Mouse (Mus musculus): ENCODE measurements around the gene Aldh8a1.

DNA sequence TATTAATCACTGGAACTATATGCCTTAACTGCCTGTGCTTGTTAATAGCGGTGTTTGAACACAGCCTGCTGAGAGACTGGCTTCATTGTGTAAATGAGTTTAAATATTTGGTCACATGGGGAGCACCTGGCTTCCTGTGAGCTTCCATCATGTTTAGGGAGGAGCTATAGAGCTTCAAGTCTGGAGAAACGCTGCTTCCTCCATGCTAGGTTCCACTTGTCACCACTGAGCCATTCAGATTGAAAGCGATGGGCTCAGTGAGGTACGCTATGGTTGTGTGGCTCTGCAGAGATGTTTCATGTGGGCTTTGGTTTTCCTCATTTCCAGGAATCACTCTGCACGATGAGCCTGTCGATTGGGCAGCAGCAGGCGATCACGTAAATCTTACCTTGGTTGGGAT is 19.1 kb upstream of the Aldh8a1 start:
- no peak for TF ChIP-seq CTCF (IDR thresholded peaks at IDR 0.05; ENCODE audit: low read depth)
- TF ChIP-seq EP300 (IDR thresholded peaks at IDR 0.05; ENCODE audit: low read depth): no peak
